Mouse (Mus musculus) hindbrain, embryonic 12.5 days (tissue): ENCODE results near the gene Chd2. TPM values are rescaled to one million over a fixed set of nuclear protein-coding genes. Genes with fewer than 3 reads are reported as not detected.
"Not testable (repeated sequence)": the region's sequence is repeated elsewhere in the genome, so short reads cannot be mapped to it uniquely, and the experiment has no call there.

Experiments used
- ATAC-seq: fragments of 200-750 bp; cut with Nextera tagmentation; 2 replicates; pipeline ENCODE4 v1.8.0; 2017; ENCODE audit warnings: moderate TSS enrichment; ENCODE audit not compliant: low FRiP score
- H3K27ac ChIP-seq: fragments of 300-500 bp; sonication (generic); 2 replicates; pipeline ENCODE4 v1.5.1; 2016; ENCODE audit warnings: mild to moderate bottlenecking
- H3K27me3 ChIP-seq: fragments of 300-500 bp; sonication (generic); 2 replicates; pipeline ENCODE4 v1.6.1; 2016; ENCODE audit warnings: mild to moderate bottlenecking
- H3K36me3 ChIP-seq: fragments of 300-500 bp; sonication (generic); 2 replicates; pipeline ENCODE4 v1.6.1; 2016; ENCODE audit warnings: mild to moderate bottlenecking
- H3K4me1 ChIP-seq: fragments of 300-500 bp; sonication (generic); 2 replicates; pipeline ENCODE4 v1.6.1; 2016
- H3K4me2 ChIP-seq: fragments of 300-500 bp; sonication (generic); replicated peaks from 2 replicates; pipeline ENCODE4 v1.6.1; 2016; ENCODE audit warnings: mild to moderate bottlenecking
- H3K4me3 ChIP-seq: fragments of 300-500 bp; sonication (generic); 2 replicates; pipeline ENCODE4 v1.5.1; 2016; ENCODE audit warnings: mild to moderate bottlenecking
- H3K9ac ChIP-seq: fragments of 300-500 bp; sonication (generic); 2 replicates; pipeline ENCODE4 v1.6.1; 2016; ENCODE audit warnings: mild to moderate bottlenecking, moderate library complexity
- H3K9me3 ChIP-seq: fragments of 300-500 bp; sonication (generic); replicated peaks from 2 replicates; pipeline ENCODE4 v1.6.1; 2016; ENCODE audit warnings: mild to moderate bottlenecking
- WGBS: fragments of 180-500 bp; shearing (Covaris S2); methylation state at CpG from one replicate; pipeline ENCODE4 v1.1.7; 2016; 5-methylcytosine and 5-hydroxymethylcytosine counted together
- polyA plus RNA-seq: library from polyadenylated mRNA; unstranded; fragments of >200 nt; fragmentation: Nextera tagmentation; extraction: Ambion mirVana; gene quantifications from 2 replicates; pipeline ENCODE4 v1.2.1, GENCODE M21; 2016

The Chd2 gene
- polyA plus RNA-seq, 1 experiment from 2014 or later = 63.6 TPM

- peaks cover 14% of the 10 kb centered on the region for H3K4me1 ChIP-seq
- no peak overlapping the region for H3K4me3 ChIP-seq
- no peak for ATAC-seq
- no peaks in the 10 kb centered on the region for H3K9me3 ChIP-seq
- H3K4me2 ChIP-seq = no peak overlapping the region
- H3K36me3 ChIP-seq = peaks cover 19% of the 10 kb centered on the region
- no peaks in the 10 kb centered on the region for H3K27me3 ChIP-seq
- no peak overlapping the region for H3K9ac ChIP-seq
- WGBS = 79% methylated on average over 1 of the region's 1 CpGs
- H3K27ac ChIP-seq = no peak overlapping the region
These were observed 17.9 kb downstream of the Chd2 start for GRCm38 (mm10) chr7:73523608-73524259.

- H3K36me3 ChIP-seq = peaks cover 21% of the 10 kb centered on the region
- H3K27ac ChIP-seq = no peak overlapping the region
- H3K4me1 ChIP-seq = peaks cover 14% of the 10 kb centered on the region
- H3K4me2 ChIP-seq = no peak overlapping the region
- 89% methylated on average over 6 of the region's 6 CpGs for WGBS
- H3K27me3 ChIP-seq = no peaks in the 10 kb centered on the region
- no peak overlapping the region for H3K4me3 ChIP-seq
- H3K9ac ChIP-seq = no peak overlapping the region
- no peak for ATAC-seq
- no peaks in the 10 kb centered on the region for H3K9me3 ChIP-seq
These were observed 18.4 kb downstream of the Chd2 start for GRCm38 (mm10) chr7:73523183-73523582.

GRCm38 (mm10) chr7:73521277-73522193 is 20.1 kb downstream of the Chd2 start:
- Histone ChIP-seq H3K4me3 (no peak overlapping the region), H3K27me3 (no peaks in the 10 kb centered on the region), H3K4me2 (no peak overlapping the region), H3K36me3 (peaks cover 32% of the 10 kb centered on the region), H3K9me3 (no peaks in the 10 kb centered on the region), H3K9ac (no peak overlapping the region), H3K4me1 (peaks cover 14% of the 10 kb centered on the region), H3K27ac (peak overlapping the region; percentile 72)
- ATAC-seq = no peak; the same call in 1 of the 2 replicates
- WGBS = 87% methylated on average over 11 of the region's 11 CpGs

- Histone ChIP-seq H3K27ac (no peak overlapping the region), H3K36me3 (peaks cover 36% of the 10 kb centered on the region), H3K4me1 (peaks cover 14% of the 10 kb centered on the region), H3K27me3 (no peaks in the 10 kb centered on the region), H3K4me2 (no peak overlapping the region), H3K9me3 (no peaks in the 10 kb centered on the region), H3K9ac (no peak overlapping the region), H3K4me3 (no peak overlapping the region)
- WGBS = 88% methylated on average over 10 of the region's 10 CpGs
- ATAC-seq = no peak
These were observed 21.4 kb downstream of the Chd2 start for GRCm38 (mm10) chr7:73520231-73520630.

- Histone ChIP-seq H3K27me3 (no peaks in the 10 kb centered on the region), H3K9ac (no peak overlapping the region), H3K4me3 (no peak overlapping the region), H3K36me3 (peaks cover 45% of the 10 kb centered on the region), H3K27ac (no peak overlapping the region), H3K9me3 (no peaks in the 10 kb centered on the region), H3K4me2 (no peak overlapping the region), H3K4me1 (peaks cover 10% of the 10 kb centered on the region)
- 93% methylated on average over 16 of the region's 16 CpGs for WGBS
- ATAC-seq = no peak
These were observed 22.4 kb downstream of the Chd2 start for GRCm38 (mm10) chr7:73519060-73519796.

- not testable (repeated sequence) for H3K9ac ChIP-seq, H3K9me3 ChIP-seq, H3K27ac ChIP-seq, H3K4me1 ChIP-seq, ATAC-seq, H3K4me2 ChIP-seq, H3K4me3 ChIP-seq, H3K27me3 ChIP-seq
- peaks cover 50% of the 10 kb centered on the region for H3K36me3 ChIP-seq
- 89% methylated on average over 6 of the region's 6 CpGs for WGBS
These were observed 23.2 kb downstream of the Chd2 start for GRCm38 (mm10) chr7:73518373-73518980.

- Histone ChIP-seq H3K9ac (no peak overlapping the region), H3K36me3 (peaks cover 53% of the 10 kb centered on the region), H3K27me3 (no peaks in the 10 kb centered on the region), H3K4me1 (peaks cover 10% of the 10 kb centered on the region), H3K27ac (peak overlapping the region; percentile 35; the same call in 1 of the 2 replicates), H3K9me3 (no peaks in the 10 kb centered on the region), H3K4me3 (no peak overlapping the region), H3K4me2 (no peak overlapping the region)
- WGBS = 67% methylated on average over 1 of the region's 1 CpGs
- ATAC-seq = no peak
These were observed 24.1 kb downstream of the Chd2 start for GRCm38 (mm10) chr7:73517432-73518054.

GRCm38 (mm10) chr7:73516820-73517219 is 24.8 kb downstream of the Chd2 start:
- WGBS = 77% methylated on average over 5 of the region's 5 CpGs
- no peak overlapping the region for H3K27ac ChIP-seq
- no peaks in the 10 kb centered on the region for H3K9me3 ChIP-seq

GRCm38 (mm10) chr7:73514560-73514959 is 27.1 kb downstream of the Chd2 start:
- no peak overlapping the region for H3K4me2 ChIP-seq
- no peaks in the 10 kb centered on the region for H3K27me3 ChIP-seq
- no peaks in the 10 kb centered on the region for H3K4me1 ChIP-seq
- 90% methylated on average over 4 of the region's 4 CpGs for WGBS
- H3K4me3 ChIP-seq = no peak overlapping the region
- no peaks in the 10 kb centered on the region for H3K9me3 ChIP-seq
- H3K27ac ChIP-seq = no peak overlapping the region
- peaks cover 70% of the 10 kb centered on the region for H3K36me3 ChIP-seq
- no peak overlapping the region for H3K9ac ChIP-seq
- ATAC-seq = no peak

More at GRCm38 (mm10) chr7:73516820-73517219, 24.8 kb downstream of the Chd2 start:
- H3K4me3 ChIP-seq = no peak overlapping the region
- no peaks in the 10 kb centered on the region for H3K27me3 ChIP-seq
- H3K4me2 ChIP-seq = no peak overlapping the region
- H3K4me1 ChIP-seq = peaks cover 7% of the 10 kb centered on the region
- ATAC-seq = no peak
- H3K9ac ChIP-seq = no peak overlapping the region
- peaks cover 56% of the 10 kb centered on the region for H3K36me3 ChIP-seq

GRCm38 (mm10) chr7:73512422-73512821 is 29.2 kb downstream of the Chd2 start:
- 76% methylated on average over 2 of the region's 2 CpGs for WGBS
- H3K9me3 ChIP-seq = no peaks in the 10 kb centered on the region
- no peak overlapping the region for H3K4me2 ChIP-seq
- no peaks in the 10 kb centered on the region for H3K4me1 ChIP-seq
- peaks cover 74% of the 10 kb centered on the region for H3K36me3 ChIP-seq
- no peak overlapping the region for H3K27ac ChIP-seq
- no peak overlapping the region for H3K4me3 ChIP-seq
- ATAC-seq = no peak
- no peak overlapping the region for H3K9ac ChIP-seq
- no peaks in the 10 kb centered on the region for H3K27me3 ChIP-seq

GRCm38 (mm10) chr7:73508688-73509087 is 32.9 kb downstream of the Chd2 start:
- H3K9ac ChIP-seq = no peak overlapping the region
- WGBS = 94% methylated on average over 2 of the region's 2 CpGs
- peaks cover 83% of the 10 kb centered on the region for H3K36me3 ChIP-seq

More at GRCm38 (mm10) chr7:73508688-73509087, 32.9 kb downstream of the Chd2 start:
- Histone ChIP-seq H3K4me3 (no peak overlapping the region), H3K4me1 (no peaks in the 10 kb centered on the region), H3K27me3 (no peaks in the 10 kb centered on the region), H3K4me2 (no peak overlapping the region), H3K27ac (no peak overlapping the region), H3K9me3 (no peaks in the 10 kb centered on the region)
- no peak for ATAC-seq
